Mouse (Mus musculus) gastrocnemius, postnatal 14 days (tissue): Measurements from ENCODE around the gene Upk1a. TPM values are rescaled to one million over a fixed set of nuclear protein-coding genes. Genes with fewer than 3 reads are reported as not detected.

ENCODE experiments used
- DNase-seq: peaks from one replicate; pipeline ENCODE4 v3.0.0; 2021; ENCODE audit warnings: mixed read lengths
- intact Hi-C: fragments of 180-260 bp; cut with DNase I; formaldehyde crosslinking; loops from one replicate; pipeline ENCODE4 v1.15.1; 2025; ENCODE audit warnings: low total_unique reads
- total RNA-seq, 2 experiments: library from RNA; stranded (reverse); gene quantifications; 2 replicates each; pipeline ENCODE4 v1.2.3; 2021

Upk1a gene
- total RNA-seq, 2 experiments from 2014 or later = 0.14 to 0.16 TPM

GRCm38 (mm10) chr7:30607706-30608309 lies 4.8 kb downstream of the Upk1a start:
- intact Hi-C loops = no loop called here
- DNase-seq = peak; percentile 52

- DNase-seq = no peak
- intact Hi-C loops = no loop called here
Measured at GRCm38 (mm10) chr7:30604944-30605343, 7.7 kb downstream of the Upk1a start.

- intact Hi-C loops = no loop called here
- no peak for DNase-seq
Measured at GRCm38 (mm10) chr7:30604424-30604823, 8.2 kb downstream of the Upk1a start.

GRCm38 (mm10) chr7:30602583-30602982 lies 10.1 kb downstream of the Upk1a start:
- no peak for DNase-seq
- intact Hi-C loops = no loop called here

GRCm38 (mm10) chr7:30600651-30601050 lies 12.0 kb downstream of the Upk1a start:
- intact Hi-C loops = no loop called here

GRCm38 (mm10) chr7:30599933-30600353 lies 12.7 kb downstream of the Upk1a start:
- intact Hi-C loops = loop anchor here (10.0 kb wide), 1 partner anchor 255 kb away; the partner anchor contains the start of gene Ffar3
- DNase-seq = peak; percentile 85

More at GRCm38 (mm10) chr7:30600651-30601050, 12.0 kb downstream of the Upk1a start:
- no peak for DNase-seq

- DNase-seq = no peak
- intact Hi-C loops = loop anchor here (10.0 kb wide), 1 partner anchor 256 kb away; the partner anchor contains the start of gene Ffar3
Measured at GRCm38 (mm10) chr7:30598786-30599185, 13.9 kb downstream of the Upk1a start, which contains the start of gene Zbtb32. Gene Zbtb32 (minus strand): TSS chr7:30598909.

GRCm38 (mm10) chr7:30596811-30597210 lies 15.8 kb downstream of the Upk1a start:
- intact Hi-C loops = loop anchor here (10.0 kb wide), 1 partner anchor 258 kb away; the partner anchor contains the start of gene Ffar3

GRCm38 (mm10) chr7:30596093-30596492 lies 16.6 kb downstream of the Upk1a start:
- intact Hi-C loops = loop anchor here (10.0 kb wide), 1 partner anchor 259 kb away; the partner anchor contains the start of gene Ffar3

More at GRCm38 (mm10) chr7:30596811-30597210, 15.8 kb downstream of the Upk1a start:
- no peak for DNase-seq

GRCm38 (mm10) chr7:30594510-30595024 lies 18.1 kb downstream of the Upk1a start:
- intact Hi-C loops = loop anchor here (10.0 kb wide), 1 partner anchor 260 kb away; the partner anchor contains the start of gene Ffar3
- DNase-seq = no peak

More at GRCm38 (mm10) chr7:30596093-30596492, 16.6 kb downstream of the Upk1a start:
- DNase-seq = no peak

- intact Hi-C loops = loop anchor here (10.0 kb wide), 1 partner anchor 261 kb away; the partner anchor contains the start of gene Ffar3
- DNase-seq = no peak
Measured at GRCm38 (mm10) chr7:30593579-30594509, 18.8 kb downstream of the Upk1a start.

- intact Hi-C loops = loop anchor here (10.0 kb wide), 1 partner anchor 262 kb away; the partner anchor contains the start of gene Ffar3
- DNase-seq = no peak
Measured at GRCm38 (mm10) chr7:30592772-30593423, 19.7 kb downstream of the Upk1a start.

GRCm38 (mm10) chr7:30591605-30591951 lies 21.1 kb downstream of the Upk1a start:
- DNase-seq = no peak
- intact Hi-C loops = loop anchor here (2.0 to 10.0 kb wide), 2 partner anchors 21 to 263 kb away; partner anchors contain the start of genes Ffar3 and Upk1a

- no peak for DNase-seq
- intact Hi-C loops = loop anchor here (2.0 to 10.0 kb wide), 2 partner anchors 22 to 264 kb away; partner anchors contain the start of genes Ffar3 and Upk1a
Measured at GRCm38 (mm10) chr7:30590927-30591604, 21.6 kb downstream of the Upk1a start.

- intact Hi-C loops = loop anchor here (2.0 to 10.0 kb wide), 2 partner anchors 23 to 265 kb away; partner anchors contain the start of genes Ffar3 and Upk1a
- peak; percentile 83 for DNase-seq
Measured at GRCm38 (mm10) chr7:30589435-30590301, 23.0 kb downstream of the Upk1a start.

- peak; percentile 98 for DNase-seq
- intact Hi-C loops = no loop called here
Measured at GRCm38 (mm10) chr7:30588676-30589434, 23.8 kb downstream of the Upk1a start, which contains the start of gene Kmt2b. Gene Kmt2b (minus strand): TSS chr7:30588726.
